Mouse (Mus musculus) gastrocnemius, adult 18-20 months (tissue): ENCODE data around the gene Xrcc4. TPM values are rescaled to one million over a fixed set of nuclear protein-coding genes. Genes with fewer than 3 reads are reported as not detected.

ENCODE experiments used
- DNase-seq: peaks from one replicate; pipeline ENCODE4 v3.0.0; 2021; ENCODE audit warnings: low spot score
- total RNA-seq, 2 experiments: library from RNA; stranded (reverse); gene quantifications; 2 replicates each; pipeline ENCODE4 v1.2.3; 2021

Gene Xrcc4
- total RNA-seq, 2 experiments from 2014 or later: 7.8 to 9.5 TPM

- peak; percentile 65 for DNase-seq
Measured at GRCm38 (mm10) chr13:89740243-89741115, 348.9 kb downstream of the Xrcc4 start.

GRCm38 (mm10) chr13:89739696-89740242 lies 349.6 kb downstream of the Xrcc4 start:
- DNase-seq: no peak

GRCm38 (mm10) chr13:89738776-89739695 lies 350.4 kb downstream of the Xrcc4 start:
- peak; percentile 85 for DNase-seq

DNA sequence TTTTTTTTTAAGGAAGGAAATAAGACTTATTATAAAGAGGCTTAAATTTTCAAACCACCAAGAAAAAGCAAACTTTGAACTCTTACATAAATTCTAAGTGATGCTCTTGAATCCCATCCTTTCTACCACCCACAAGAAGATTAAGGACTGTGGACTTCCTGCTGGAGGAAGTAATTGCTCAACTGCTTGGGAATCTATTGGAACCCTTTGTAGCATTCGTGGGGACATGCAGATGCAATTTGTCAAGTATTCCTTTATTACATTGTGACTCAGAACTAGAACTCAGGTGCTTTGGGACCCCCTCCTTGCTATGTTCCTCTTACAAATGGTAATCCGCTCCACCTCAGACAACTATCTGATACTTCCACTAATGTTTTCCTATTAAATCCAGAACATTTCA lies 351.1 kb downstream of the Xrcc4 start:
- no peak for DNase-seq

GRCm38 (mm10) chr13:89735111-89735510 lies 354.3 kb downstream of the Xrcc4 start:
- no peak for DNase-seq

DNA sequence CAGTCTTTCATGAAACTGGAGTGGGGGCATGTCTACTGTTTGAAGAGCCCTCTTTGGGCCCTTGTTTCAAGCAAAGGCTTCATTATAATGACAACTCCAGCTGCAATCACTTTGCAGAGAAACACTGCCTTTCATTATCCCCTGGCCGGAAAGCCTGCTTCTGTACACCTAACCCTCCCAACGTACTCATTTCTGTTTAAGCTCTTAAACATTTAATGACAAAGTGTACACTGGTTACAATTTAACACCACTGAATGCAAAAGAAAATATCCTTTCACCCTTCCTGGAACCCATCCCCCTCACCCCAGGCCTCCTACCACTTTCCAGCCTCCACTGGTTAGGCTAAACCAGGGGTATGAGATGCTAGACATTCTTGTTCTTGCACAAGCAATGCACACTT lies 362.9 kb downstream of the Xrcc4 start:
- DNase-seq: no peak

Other genes starting within 250 kb of the Xrcc4 start
- 1 to 10 TPM; 5.7 to 6.7 TPM for gene Tmem167, start 485 bp downstream of the Xrcc4 start, total RNA-seq